Mouse (Mus musculus) cerebellum, postnatal 36 days (tissue): ENCODE results near the gene Zglp1.
A peak's percentile ranks its signal among the peaks of the same experiment; 100 is the strongest.

Experiments used
- DNase-seq, 2 experiments: peaks; one replicate each; pipeline ENCODE4 v3.0.0; 2021 to 2022; ENCODE audit warnings: mixed read lengths in 2 of 2

Zglp1 gene

DNA sequence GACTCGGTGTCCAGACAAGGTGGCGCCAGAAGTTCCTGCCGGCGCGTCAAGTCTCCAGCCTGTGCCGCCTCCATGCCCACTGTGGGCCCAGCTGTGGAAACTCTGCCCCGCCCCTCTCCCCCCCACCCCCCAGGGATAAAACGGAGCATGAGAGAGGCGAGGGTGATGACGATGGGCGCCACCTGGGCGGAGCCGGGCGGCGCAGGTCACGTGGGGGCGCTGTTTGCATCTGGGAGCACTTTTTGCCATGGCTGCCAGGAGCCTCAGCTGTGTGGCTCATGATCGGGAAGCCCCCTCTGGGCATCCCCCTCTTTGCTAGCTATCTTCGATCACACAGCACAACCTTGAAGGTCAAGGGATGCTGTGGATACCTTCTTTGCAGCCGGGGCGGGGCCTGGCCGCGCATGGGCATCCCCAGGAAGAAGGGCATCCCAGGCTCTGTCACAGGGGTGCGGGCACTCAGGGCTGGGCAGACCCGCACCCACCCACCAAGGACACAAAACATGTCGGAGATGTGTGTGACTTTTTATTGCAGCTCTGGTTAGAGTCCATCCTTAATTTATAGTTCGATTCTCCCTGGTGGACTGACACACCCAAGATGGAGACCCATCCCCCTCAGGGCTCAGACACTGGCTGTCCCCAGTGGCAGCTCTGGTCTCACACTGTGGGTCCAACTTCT lies at the start of gene Zglp1:
Zglp1 (minus strand) TSS at position 88 of the 679 bp plus-strand sequence.
- no peak for DNase-seq

DNA sequence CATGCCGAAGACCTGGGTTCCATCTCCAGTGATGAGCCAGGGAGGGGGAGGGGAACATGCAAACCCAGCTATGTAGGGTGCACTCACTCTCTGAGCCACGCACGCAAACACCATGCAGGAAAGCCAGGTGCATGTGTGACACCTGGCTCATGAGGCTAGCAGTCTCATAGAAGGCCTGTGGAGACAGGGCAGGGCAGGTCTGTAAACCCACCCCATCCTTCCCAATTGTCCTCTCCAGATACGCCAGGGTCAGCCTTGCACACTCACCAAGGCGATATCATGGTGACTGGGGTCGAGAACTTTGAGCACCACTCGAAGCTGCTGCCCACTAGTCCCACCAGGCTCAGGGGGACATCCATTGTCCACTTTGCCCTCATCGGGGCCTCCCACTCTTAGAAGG lies 48.2 kb upstream of the Zglp1 start:
- DNase-seq, result no peak

DNA sequence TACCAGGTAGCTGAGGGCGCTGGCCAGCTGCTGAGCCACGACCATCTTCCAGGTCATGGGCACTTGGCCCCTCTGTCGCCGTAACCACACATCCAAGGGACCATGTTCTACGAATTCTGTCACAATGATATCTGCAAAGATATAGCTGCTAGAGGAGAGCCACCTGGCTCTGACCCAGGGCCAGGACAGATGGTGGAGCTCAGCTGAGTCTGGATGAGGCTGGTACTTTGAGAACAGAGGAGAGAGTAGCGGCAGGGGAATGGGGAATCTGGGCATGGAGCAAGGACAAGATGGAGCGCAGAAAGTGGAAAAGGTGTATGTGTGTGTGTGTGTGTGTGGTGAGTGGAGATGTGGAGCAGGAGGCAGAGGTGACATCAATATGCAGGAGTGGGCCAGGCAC lies 47.3 kb upstream of the Zglp1 start:
- no peak for DNase-seq

GRCm38 (mm10) chr9:21113751-21114150 lies 46.9 kb upstream of the Zglp1 start:
- no peak for DNase-seq

DNA sequence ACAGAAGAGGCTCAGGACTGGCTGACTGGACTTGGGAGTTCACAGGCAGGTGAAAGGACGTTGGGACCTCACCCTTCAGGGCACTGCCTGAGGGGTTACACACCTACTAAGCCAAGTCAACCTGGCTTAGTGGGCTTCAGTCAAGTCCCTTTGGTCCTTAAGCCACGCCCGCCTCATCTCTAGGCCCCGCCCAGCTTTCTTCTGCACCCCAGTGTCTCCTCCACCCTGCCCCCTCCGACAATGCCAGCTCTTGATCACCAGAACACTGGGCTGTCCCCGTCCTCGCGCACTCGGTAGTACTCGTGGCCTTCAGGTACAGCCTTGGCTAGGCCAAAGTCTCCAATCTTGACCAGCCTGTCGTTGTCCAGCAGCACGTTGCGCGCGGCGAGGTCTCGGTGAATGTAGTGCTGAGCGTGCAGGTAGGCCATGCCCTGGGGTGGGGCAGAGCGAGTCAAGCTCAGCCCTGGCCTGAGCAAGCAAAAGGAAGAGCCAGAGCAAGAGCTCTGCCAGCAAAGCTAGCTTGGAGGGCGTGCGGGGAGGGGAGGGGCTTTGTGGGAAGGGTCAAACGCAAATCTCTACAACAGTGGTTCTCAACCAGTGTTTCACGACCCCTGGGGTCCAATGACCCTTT lies 40.8 kb upstream of the Zglp1 start:
- DNase-seq, result no peak

GRCm38 (mm10) chr9:21105760-21106564 lies 39.1 kb upstream of the Zglp1 start:
- no peak for DNase-seq

DNA sequence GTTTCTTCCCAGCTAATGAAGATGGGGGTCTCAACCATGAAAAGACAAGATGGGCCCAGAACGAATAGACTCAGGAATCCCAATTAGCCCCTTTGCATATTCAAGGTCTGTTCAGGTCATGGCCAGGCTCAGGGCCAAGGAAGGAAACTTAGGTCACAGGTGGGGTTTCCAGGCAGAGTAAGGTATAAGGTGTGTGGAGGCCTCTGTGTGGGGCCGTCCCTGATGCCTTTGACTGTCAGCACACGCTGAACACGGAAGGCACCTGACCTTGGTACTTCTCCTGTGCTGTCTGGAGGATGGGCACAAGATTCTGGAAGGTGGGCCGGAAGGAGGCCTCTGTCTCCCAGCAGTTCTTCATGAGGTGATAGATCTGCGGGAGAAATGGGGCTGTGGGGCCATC lies 37.9 kb upstream of the Zglp1 start:
- DNase-seq, result no peak

DNA sequence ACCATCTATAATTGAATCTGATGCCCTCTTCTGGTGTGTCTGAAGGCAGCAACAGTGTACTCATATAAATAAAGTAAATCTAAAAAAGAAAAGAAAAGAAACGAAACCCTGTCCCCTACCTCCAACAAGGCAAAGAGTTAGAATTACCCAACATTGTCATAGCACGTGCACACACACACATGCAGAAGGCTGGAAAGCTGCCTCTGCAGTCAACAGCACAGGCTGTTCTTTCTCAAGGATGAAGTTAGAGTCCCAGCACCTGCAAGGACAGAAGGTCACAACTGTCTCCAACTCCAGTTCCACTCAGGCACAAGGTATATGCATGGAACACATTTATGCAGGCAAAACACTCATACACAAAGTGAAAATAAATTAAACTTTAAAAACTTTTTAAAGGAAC lies 35.2 kb upstream of the Zglp1 start:
- DNase-seq, result no peak

GRCm38 (mm10) chr9:21100447-21101161 lies 33.7 kb upstream of the Zglp1 start:
- no peak for DNase-seq

DNA sequence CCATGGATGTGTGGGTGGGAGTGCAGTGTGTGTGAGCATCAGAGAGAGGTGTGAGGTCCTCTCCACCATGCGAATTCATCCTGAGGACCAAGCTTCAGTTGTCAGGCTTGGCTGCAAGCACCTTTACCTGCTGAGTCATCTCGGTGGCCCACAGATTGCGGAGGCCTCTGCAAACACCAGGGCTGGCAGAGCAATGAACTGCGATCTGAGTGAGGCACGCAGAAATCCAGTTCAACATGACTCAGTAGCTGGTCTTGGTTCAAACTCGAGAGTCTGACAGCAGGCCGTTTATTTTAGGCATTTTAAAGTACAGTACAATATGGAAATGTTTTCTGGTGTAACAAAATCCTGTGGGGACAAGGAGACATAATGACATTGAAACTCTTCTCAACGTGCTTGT lies 30.9 kb upstream of the Zglp1 start:
- no peak for DNase-seq

DNA sequence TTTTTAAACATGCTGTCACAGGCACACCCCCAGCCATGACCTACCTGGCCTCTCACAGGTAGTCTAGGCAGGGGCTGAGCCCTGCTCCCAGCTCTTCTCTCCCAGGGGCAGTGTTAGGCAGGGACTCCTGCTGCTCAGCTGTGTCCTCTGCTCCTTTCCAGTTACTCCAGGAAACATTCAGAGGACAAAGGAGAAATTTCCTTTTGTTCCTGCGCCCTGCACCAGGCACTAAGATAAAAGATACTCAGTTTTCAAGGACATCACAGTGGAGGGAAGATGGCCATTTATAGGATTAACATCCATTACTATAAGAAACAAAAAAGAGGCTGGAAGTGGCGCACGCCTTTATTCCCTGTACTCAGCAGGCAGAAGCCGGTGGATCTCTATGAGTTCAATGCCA lies 29.1 kb upstream of the Zglp1 start:
- no peak for DNase-seq

DNA sequence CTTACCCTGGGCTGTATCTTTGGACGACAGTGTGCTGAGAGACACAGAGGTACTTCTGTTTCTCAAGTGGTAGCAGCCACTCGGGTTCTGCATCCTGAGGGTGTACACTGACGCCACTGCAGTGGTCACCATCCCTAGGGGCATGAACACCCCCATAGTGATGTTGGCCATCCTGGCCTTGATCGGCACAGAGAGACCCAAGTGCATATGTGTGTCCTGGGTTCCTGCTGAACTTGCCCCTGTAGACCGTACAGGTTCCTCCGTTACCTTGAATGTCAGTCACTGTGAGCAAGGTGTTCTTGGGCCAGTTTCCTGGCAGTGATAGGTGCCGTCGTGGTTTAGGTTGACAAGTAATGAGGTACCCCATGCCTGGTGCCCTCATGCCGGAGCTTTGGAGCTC lies 26.5 kb upstream of the Zglp1 start:
- no peak for DNase-seq

DNA sequence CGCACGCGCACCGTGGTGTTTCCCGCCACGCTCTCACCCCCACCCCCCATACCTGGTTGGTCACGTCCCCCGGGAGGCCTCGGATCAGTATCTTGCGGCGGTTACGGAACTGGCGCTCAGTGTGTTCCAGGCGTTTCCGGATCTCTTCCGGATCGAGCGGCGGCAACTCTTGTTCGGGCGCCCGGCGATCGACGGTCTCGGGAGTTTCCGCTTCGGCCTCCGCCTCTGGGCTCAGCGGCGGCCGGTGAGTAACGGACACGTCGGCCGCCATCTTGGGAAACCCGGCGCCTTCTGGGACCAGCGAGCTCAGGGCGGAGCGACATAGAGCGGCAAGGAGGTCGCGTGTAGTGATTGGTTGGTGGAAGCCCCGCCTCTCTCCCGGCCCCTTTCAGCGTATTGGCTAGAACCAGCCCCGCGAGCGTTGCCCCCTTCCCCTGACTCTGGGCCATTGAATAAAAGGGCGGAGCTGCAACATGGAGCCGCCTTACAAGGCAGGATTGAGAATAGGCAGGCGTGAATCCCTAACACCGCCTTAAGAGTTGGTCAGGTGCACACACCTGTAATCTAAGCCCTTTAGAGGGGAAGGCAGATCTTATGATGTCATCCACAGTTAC lies 24.9 kb upstream of the Zglp1 start, which contains the start of the genes Gm38431 and Raver1:
Gm38431 (minus strand) TSS at position 291 of the 614 bp plus-strand sequence.
Raver1 (minus strand) TSS at position 302 of the 614 bp plus-strand sequence.
- DNase-seq, result peak; percentile 96 to 97

GRCm38 (mm10) chr9:21090972-21091706 lies 24.2 kb upstream of the Zglp1 start:
- DNase-seq, result no peak

- no peak for DNase-seq
Measured at GRCm38 (mm10) chr9:21090537-21090936, 23.6 kb upstream of the Zglp1 start.

GRCm38 (mm10) chr9:21083324-21083723 lies 16.4 kb upstream of the Zglp1 start:
- DNase-seq, result no peak

GRCm38 (mm10) chr9:21081127-21081526 lies 14.2 kb upstream of the Zglp1 start:
- peak in 1 of 2 experiments; percentile 20 for DNase-seq

- no peak for DNase-seq
Measured at GRCm38 (mm10) chr9:21075625-21076024, 8.7 kb upstream of the Zglp1 start.

- DNase-seq, result no peak
Measured at GRCm38 (mm10) chr9:21074173-21074572, 7.3 kb upstream of the Zglp1 start.

DNA sequence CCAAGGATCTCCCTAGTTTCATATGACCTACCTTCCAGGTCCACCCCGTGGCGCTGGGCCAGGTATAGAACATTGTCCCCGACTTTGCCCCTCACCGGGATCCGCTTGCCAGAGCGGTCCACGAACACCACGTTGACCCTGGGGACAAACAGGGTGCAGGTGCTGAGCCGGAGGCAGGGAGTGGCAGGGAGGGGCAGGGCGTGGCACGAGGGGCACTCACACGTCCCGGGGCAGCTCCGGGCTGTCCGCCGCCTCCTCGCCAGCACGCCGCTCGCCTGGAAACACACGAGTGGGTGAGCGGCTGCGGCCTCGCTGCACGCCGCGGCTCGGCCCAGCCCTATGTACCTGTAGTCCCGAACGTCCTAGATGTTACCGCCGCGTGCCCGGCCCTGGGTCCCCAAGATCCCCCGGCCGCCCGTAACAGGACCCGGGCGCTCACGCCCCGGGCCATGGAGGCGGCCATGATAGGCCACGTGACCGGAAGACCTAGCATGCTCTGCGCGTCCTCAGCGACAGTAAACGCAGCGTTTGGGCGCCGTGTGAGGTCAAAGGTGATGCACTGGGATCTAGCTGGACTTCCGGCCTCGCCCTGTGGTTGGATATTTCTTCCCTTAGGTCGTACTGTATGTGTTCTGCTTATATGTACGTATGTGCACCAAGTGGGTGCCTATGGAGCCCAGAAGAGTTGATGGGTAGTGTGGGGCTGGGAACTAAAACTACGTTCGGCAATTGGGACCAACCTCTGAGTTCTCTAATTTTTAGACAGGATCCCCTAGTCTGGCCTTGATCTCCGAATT lies 6.3 kb upstream of the Zglp1 start, which contains the start of the genes Gm49373 and Fdx1l:
Gm49373 (minus strand) TSS at position 53 of the 797 bp plus-strand sequence.
Fdx1l (minus strand) TSS at position 571 of the 797 bp plus-strand sequence.
- DNase-seq, result peak; percentile 88 to 89

DNA sequence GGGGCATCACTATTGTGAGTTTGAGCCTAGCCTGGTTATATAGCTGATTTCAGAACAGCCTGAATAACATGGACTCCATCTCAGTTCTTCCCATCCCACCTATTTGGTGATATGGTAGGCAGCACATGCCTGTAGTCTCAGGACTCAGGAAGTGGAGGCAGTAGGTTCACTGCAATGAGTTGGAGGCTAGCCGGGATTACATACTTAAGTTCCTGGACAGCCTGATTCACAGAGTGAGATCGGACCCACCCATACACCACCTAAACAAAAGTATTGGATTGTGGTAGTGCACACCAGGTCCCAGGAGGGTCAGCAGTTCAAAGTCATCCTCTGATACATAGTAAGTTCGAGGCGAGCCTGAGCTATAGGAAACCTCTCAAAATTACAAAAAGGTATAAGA lies 5.7 kb upstream of the Zglp1 start:
- DNase-seq, result no peak
